Mouse (Mus musculus): Measurements from ENCODE around the gene Ube2k. TPM values are rescaled to one million over a fixed set of nuclear protein-coding genes. Genes with fewer than 3 reads are reported as not detected.
"Not testable (repeated sequence)": the region's sequence is repeated elsewhere in the genome, so short reads cannot be mapped to it uniquely, and the experiment has no call there.

The Ube2k gene
- polyA plus RNA-seq, 1 experiment from 2014 or later: 197 TPM

DNA sequence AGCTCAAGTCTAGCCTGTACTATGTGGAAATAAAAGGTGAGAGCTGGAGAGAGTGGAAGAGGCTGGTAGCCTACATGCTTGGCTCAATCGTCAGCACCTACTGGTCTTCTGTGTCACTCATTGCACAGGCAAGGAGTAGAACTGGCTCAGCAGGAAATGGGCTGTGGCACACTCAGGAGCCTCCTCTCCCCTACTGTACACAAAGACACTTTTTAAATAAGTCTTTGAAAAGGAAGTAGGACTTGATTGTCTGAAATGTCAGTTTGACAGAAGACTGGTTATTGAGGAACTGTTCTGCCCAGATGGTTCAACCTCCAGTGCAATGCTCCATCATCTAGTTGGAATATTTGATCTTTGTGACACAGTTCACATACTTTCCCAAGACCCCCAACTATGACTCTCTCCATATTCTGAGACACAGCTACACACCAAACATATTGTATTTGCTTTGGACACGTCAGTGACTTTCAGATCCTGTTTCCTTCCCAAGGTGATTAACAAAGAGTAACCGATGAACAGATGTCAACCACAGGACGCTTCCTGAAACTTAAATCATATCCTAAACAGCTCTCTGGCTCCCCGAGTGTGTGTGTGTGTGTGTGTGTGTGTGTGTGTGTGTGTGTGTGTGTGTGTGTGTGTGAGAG, 22.3 kb upstream of the Ube2k start:
- H3K4me2 ChIP-seq (replicated peaks): no peak overlapping the region
- H3K27ac ChIP-seq: no peak overlapping the region
- no peak overlapping the region for H3K4me3 ChIP-seq
- peaks cover 9% of the 10 kb centered on the region; the same call in 1 of the 2 replicates for H3K4me1 ChIP-seq
- H3K27me3 ChIP-seq: no peaks in the 10 kb centered on the region
- H3K9me3 ChIP-seq: no peaks in the 10 kb centered on the region
- no peaks in the 10 kb centered on the region for H3K36me3 ChIP-seq
- WGBS: 56% methylated on average over 5 of the region's 5 CpGs
- no peak for ATAC-seq (ENCODE audit: low FRiP score, low read depth)
- H3K9ac ChIP-seq: no peak overlapping the region

DNA sequence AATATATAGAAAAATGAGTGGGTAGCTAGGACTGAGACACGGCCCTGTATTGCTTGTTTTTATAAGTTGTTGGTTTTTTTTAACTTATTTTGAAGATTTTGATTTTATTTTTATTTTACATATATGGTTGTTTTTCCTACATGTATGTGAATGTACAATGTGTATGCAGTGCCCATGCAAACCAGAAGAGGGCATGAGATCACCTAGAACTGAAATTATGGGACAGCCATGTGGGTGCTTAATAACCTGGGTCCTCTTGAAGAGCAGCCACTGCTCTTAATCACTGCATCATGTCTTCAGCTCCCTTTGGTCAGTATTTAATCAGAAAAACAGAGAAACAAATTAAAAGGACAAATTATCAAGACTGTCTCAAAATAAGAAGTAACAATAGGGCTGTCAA, 15.2 kb upstream of the Ube2k start:
- H3K4me3 ChIP-seq: no peak overlapping the region
- H3K9me3 ChIP-seq: no peaks in the 10 kb centered on the region
- H3K27ac ChIP-seq: no peak overlapping the region
- no peaks in the 10 kb centered on the region for H3K27me3 ChIP-seq
- ATAC-seq (ENCODE audit: low FRiP score, low read depth): no peak
- H3K4me1 ChIP-seq: peaks cover 7% of the 10 kb centered on the region
- no peaks in the 10 kb centered on the region for H3K36me3 ChIP-seq
- WGBS: 87% methylated on average over 1 of the region's 1 CpGs
- H3K9ac ChIP-seq: no peak overlapping the region
- no peak overlapping the region for H3K4me2 ChIP-seq (replicated peaks)

DNA sequence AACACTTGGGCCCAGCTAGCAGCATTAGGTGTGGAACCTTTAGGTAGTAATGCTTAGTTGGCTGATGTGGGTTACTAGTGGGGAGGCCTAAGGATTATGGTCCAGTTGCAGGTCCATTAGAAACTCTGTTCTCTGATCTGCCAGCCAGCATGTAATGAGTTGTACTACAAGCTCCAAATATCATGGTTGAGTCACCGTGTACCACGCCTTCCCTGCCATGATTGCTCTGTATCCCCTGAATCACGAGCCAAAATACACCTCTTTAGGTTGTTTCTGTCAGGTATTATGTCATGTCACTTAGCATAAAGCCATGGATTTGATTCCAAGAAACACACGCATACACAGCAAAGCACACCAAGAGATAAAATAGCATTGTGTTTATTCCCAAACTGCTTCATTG, 12.2 kb upstream of the Ube2k start:
- Histone ChIP-seq H3K4me1 (peaks cover 7% of the 10 kb centered on the region), H3K36me3 (no peaks in the 10 kb centered on the region), H3K27me3 (no peaks in the 10 kb centered on the region), H3K9me3 (no peaks in the 10 kb centered on the region), H3K4me3 (no peak overlapping the region), H3K27ac (no peak overlapping the region), H3K4me2 (replicated peaks) (no peak overlapping the region), H3K9ac (no peak overlapping the region)
- WGBS: 80% methylated on average over 4 of the region's 4 CpGs
- no peak for ATAC-seq (ENCODE audit: low FRiP score, low read depth)

DNA sequence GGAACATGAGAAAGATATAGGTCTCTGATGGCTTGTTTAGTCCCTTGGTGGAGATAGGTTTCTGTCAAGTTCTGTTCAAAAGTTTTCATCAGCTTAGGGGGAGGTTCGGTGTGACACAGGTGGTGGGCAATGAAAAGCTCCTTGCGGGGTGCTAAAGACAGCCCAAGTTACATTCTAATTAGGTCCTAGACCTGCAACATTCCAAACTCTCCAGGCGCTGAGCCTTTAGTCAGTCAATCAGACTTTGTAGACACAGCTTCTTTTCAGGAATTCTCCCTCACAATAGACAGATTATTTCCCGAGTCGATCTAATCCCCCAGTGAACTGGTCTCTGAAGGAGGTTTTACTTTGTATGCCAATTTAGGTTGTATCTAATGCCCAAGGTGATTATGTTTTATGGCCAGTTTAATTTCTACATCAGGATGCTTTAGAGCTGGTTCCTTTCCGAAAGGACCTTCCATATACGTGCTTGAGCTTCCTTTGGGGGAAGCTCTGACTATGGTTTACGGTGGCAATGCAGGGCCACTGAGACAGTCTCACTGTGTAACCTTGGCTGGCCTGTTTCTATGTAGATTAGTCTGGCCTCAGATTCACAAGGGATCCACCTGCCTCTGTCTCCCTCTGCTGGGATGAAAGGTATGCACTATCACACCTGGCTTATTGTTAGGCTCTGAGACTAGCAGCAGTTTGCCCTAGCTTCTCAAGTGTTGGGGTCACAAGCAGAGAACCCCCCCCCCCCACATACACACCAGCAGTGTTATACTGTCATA, 11.2 kb upstream of the Ube2k start:
- H3K27me3 ChIP-seq: no peaks in the 10 kb centered on the region
- WGBS: 8% methylated on average over 8 of the region's 8 CpGs
- ATAC-seq (ENCODE audit: low FRiP score, low read depth): no peak
- no peaks in the 10 kb centered on the region for H3K9me3 ChIP-seq
- no peak overlapping the region for H3K4me3 ChIP-seq
- no peak overlapping the region for H3K9ac ChIP-seq
- H3K36me3 ChIP-seq: no peaks in the 10 kb centered on the region
- peaks cover 7% of the 10 kb centered on the region for H3K4me1 ChIP-seq
- no peak overlapping the region for H3K27ac ChIP-seq
- H3K4me2 ChIP-seq (replicated peaks): no peak overlapping the region

DNA sequence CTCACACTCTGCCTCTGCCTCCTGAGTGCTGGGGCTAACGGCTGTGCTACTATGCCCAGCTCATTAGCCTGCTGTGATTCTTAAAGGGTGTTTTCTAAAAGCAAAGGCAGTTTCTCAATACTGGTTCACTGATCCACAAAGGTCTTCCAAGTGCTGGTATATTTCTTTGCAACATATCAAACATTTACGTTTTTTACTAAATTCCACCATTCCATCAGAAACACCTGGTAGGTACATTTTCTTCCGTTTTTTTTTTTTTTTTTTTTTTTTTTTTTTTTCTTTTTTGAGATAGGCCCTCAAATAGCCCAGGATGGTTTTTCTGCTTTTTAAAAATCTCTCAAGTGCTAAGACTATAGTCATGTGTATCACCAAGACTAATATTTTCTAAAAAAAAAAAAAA, 5.8 kb upstream of the Ube2k start:
- no peak overlapping the region for H3K4me2 ChIP-seq (replicated peaks)
- no peak for ATAC-seq (ENCODE audit: low FRiP score, low read depth)
- no peak overlapping the region for H3K27ac ChIP-seq
- no peak overlapping the region for H3K9ac ChIP-seq
- WGBS: 74% methylated on average over 3 of the region's 3 CpGs
- H3K9me3 ChIP-seq: no peaks in the 10 kb centered on the region
- no peaks in the 10 kb centered on the region for H3K27me3 ChIP-seq
- H3K4me3 ChIP-seq: no peak overlapping the region
- H3K4me1 ChIP-seq: peaks cover 1% of the 10 kb centered on the region
- no peaks in the 10 kb centered on the region for H3K36me3 ChIP-seq

DNA sequence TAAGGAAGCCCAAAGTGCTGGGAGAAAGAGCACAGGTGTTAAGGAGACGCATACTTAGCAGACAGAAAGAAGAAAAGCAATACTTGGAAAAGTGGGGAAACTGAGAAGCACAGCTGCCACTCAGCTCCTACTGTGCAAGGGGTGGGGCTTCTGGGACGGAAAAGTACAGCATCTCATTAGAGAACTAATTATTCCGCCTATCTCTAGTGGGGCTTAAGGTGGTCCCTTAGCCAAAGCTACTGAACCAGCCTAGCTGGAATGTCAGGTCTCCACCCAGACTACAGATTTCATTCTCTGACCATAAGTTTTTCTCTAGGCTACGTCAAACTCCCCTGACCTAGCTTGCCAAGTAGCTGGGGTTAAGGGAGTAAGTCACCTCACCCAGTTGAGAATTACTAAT, 2.5 kb upstream of the Ube2k start:
- Histone ChIP-seq H3K4me3 (no peak overlapping the region), H3K27me3 (no peaks in the 10 kb centered on the region), H3K36me3 (no peaks in the 10 kb centered on the region), H3K9me3 (no peaks in the 10 kb centered on the region), H3K27ac (no peak overlapping the region), H3K4me1 (peaks cover 10% of the 10 kb centered on the region), H3K9ac (no peak overlapping the region), H3K4me2 (replicated peaks) (no peak overlapping the region)
- no peak for ATAC-seq (ENCODE audit: low FRiP score, low read depth)
- WGBS: 75% methylated on average over 4 of the region's 4 CpGs

DNA sequence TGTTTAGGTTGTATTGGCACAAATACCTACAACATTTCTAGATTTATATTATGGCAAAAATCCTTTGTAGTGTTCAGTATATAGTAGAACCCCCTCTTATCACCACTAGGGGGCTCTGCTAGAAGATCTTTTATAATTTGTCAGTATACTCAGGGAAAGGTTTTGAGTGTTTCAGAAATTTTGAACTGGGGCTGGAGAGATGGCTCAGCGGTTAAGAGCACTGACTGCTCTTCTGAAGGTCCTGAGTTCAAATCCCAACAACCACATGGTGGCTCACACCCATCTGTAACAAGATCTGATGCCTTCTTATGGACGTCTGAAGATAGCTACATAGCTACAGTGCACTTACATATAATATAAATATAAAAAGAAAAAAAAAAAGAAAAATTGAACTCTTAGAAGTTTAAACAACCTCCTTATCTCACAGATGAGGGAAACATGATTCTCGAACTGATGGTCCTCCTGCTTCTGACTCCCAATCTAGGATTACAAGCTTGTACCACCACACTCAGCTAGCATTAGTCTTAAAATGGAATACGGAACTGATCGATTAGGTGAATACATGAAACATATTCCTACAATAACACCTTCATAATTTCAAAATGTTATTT, 1.5 kb upstream of the Ube2k start:
- ATAC-seq (ENCODE audit: low FRiP score, low read depth): no peak
- Histone ChIP-seq H3K4me2 (replicated peaks) (no peak overlapping the region), H3K27ac (no peak overlapping the region), H3K36me3 (no peaks in the 10 kb centered on the region), H3K4me3 (no peak overlapping the region), H3K4me1 (peaks cover 10% of the 10 kb centered on the region), H3K9ac (no peak overlapping the region), H3K27me3 (no peaks in the 10 kb centered on the region), H3K9me3 (no peaks in the 10 kb centered on the region)
- 74% methylated on average over 5 of the region's 5 CpGs for WGBS

DNA sequence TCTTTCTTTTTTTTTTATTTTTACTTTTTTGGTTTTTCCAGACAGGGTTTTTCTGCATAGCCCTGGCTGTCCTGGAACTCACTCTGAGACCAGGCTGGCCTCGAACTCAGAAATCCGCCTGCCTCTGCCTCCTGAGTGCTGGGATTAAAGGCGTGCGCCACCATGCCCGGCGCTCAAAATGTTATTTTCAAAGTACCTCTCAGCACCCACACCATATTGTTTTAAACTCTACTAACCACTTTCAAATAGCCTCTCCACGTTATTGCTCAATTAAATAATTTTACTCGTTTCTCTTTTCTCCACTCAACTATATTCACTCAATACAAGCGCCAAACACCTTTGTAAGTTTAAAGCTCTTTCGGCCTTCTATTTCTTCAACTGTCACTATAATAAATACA, 966 bp upstream of the Ube2k start:
- Histone ChIP-seq H3K4me1 (peaks cover 10% of the 10 kb centered on the region), H3K9ac (peak overlapping the region; percentile 98), H3K4me3 (peak overlapping the region; percentile 94), H3K4me2 (replicated peaks) (peak overlapping the region; percentile 69), H3K27ac (peak overlapping the region; percentile 99)
- 83% methylated on average over 10 of the region's 10 CpGs for WGBS
- H3K9me3 ChIP-seq; H3K36me3 ChIP-seq; ATAC-seq (ENCODE audit: low FRiP score, low read depth); H3K27me3 ChIP-seq: not testable (repeated sequence)

DNA sequence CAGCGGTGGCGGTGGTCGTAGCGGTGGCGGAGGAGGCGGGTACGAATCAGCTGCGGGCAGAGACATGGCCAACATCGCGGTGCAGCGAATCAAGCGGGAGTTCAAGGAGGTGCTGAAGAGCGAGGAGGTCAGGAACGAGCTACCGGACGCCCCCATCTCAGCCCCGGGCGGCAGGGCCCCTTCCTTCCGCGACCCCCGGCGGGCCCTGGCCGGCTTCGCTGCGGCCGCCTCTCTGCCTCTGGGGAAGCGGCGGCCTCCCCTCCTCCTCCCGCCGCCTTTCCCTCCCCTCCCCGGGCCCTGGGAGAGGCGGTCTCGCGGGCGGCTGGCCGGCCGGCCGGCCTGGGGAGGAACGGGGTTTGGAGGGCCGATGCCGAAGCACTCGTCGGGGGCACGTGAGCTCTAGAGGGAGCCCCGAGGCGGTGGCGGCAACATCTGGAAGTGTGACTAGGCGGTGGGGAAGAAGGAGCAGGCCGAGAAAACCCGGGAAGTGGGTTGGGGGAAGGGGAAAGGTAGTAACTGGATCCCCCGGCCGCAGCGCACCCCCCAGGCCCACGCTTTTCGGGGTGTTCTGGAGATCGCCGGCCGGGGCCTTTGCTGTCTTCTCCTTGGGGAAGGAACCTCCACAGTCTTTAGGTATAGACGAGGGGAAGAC, 513 bp downstream of the Ube2k start:
- Histone ChIP-seq H3K4me2 (replicated peaks) (peak overlapping the region; percentile 69), H3K4me3 (peak overlapping the region; percentile 94), H3K27ac (peak overlapping the region; percentile 99), H3K9ac (peak overlapping the region; percentile 98), H3K27me3 (no peaks in the 10 kb centered on the region), H3K4me1 (peaks cover 13% of the 10 kb centered on the region), H3K36me3 (no peaks in the 10 kb centered on the region), H3K9me3 (no peaks in the 10 kb centered on the region)
- peak; percentile 62 for ATAC-seq (ENCODE audit: low FRiP score, low read depth)
- under 1% methylated on average over 39 of the region's 59 CpGs for WGBS

DNA sequence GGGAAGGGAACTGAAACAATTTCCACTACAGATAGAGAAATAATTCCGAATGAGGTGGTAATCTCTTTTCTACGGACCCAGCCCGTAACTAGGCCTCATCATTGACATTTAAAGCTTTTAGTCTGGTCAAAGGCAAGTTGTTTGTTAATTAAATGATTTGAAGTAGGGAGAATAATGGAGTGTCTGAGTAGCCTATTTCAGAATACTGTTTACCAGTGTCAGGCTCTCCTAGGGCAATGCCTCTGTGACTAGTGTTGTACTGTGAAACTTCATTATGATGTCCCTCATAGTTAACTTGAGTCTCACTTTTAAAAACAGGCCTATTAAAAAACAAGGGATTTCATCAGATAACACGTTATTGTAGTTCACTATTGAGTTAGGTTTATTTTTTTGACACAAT, 1.1 kb downstream of the Ube2k start:
- Histone ChIP-seq H3K36me3 (no peaks in the 10 kb centered on the region), H3K9me3 (no peaks in the 10 kb centered on the region), H3K9ac (peak overlapping the region; percentile 98), H3K27ac (peak overlapping the region; percentile 99), H3K4me3 (peak overlapping the region; percentile 94), H3K27me3 (no peaks in the 10 kb centered on the region), H3K4me2 (replicated peaks) (peak overlapping the region; percentile 69), H3K4me1 (peaks cover 16% of the 10 kb centered on the region)
- WGBS: under 1% methylated on average over 4 of the region's 4 CpGs
- ATAC-seq (ENCODE audit: low FRiP score, low read depth): no peak

DNA sequence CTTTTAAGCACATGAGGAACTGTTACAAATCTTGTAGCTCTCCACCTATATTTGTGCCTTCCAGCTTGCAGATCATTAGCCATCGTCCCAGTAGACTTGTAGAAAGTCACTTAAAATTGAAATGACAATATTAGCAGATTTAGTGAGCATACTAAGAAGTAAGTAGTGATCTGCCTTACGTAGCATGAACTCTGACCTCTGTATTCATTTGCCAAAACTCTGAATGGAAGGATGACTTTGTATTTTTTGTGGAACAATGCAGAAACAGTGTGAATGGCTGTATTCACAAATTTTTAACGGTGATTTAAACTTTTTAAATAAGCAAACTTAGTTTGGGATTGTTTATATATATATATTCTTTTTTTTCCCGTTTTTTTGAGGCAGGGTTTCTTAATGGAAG, 1.8 kb downstream of the Ube2k start:
- no peaks in the 10 kb centered on the region for H3K9me3 ChIP-seq

DNA sequence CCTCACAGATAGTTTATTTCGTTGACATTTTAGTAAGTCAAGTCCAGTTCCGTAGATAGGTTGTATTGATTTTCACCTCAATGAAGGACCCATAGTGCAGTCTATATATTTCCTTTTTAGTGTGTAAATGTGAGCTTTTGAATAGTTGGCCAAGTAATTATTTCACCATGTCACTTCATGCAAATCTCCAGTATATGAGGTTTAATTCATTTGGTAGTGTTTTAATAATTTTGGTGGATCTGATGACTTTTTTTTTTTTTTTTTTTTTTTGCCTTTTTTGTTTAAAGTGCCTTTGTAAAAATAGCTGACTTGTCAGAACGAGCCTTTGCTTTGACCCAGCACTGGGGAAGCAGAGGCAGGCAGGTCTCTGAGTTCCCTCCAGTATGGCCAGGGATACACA, 2.8 kb downstream of the Ube2k start:
- H3K9me3 ChIP-seq: no peaks in the 10 kb centered on the region
- no peak overlapping the region for H3K9ac ChIP-seq
- no peak overlapping the region for H3K4me3 ChIP-seq
- H3K36me3 ChIP-seq: 0 out of 2 replicates have a peak, but pooled peaks cover 3% of the 10 kb centered on the region
- H3K4me2 ChIP-seq (replicated peaks): no peak overlapping the region
- H3K4me1 ChIP-seq: peaks cover 19% of the 10 kb centered on the region
- ATAC-seq (ENCODE audit: low FRiP score, low read depth): no peak
- no peaks in the 10 kb centered on the region for H3K27me3 ChIP-seq
- 96% methylated on average over 3 of the region's 3 CpGs for WGBS
- H3K27ac ChIP-seq: no peak overlapping the region

More for the DNA sequence above, 1.8 kb downstream of the Ube2k start:
- H3K4me3 ChIP-seq: peak overlapping the region; percentile 34
- peaks cover 19% of the 10 kb centered on the region for H3K4me1 ChIP-seq
- 55% methylated on average over 4 of the region's 4 CpGs for WGBS
- H3K4me2 ChIP-seq (replicated peaks): peak overlapping the region; percentile 58
- H3K36me3 ChIP-seq: no peaks in the 10 kb centered on the region
- H3K27me3 ChIP-seq: no peaks in the 10 kb centered on the region
- ATAC-seq (ENCODE audit: low FRiP score, low read depth): no peak
- H3K27ac ChIP-seq: no peak overlapping the region
- H3K9ac ChIP-seq: no peak overlapping the region
